ENCODE assay signal across 15 mouse cellular contexts in the genomic region with DNA sequence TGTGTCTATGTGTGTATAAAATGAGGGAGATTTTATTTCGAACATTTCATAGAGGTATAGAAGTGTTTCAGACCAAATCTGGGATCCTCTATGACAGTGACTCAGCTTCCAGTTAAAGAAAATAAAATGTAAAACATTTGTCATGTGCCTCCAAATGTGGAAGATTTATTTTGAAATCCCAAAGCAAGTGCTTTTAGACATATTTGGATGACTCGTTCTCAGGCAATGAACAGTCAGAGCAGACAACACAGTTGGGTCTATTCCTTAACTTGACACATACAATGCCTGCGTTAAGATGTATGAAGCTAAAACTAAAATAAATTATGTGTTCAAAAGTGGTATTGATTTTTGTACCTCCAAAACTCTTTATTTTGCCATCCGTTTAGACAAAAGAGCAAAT.
"Had no signal": no experiment of that assay in that cellular context is flagged by ENCODE, and none has a peak within 500 bp of the region (broad histone marks: within the 10 kb centered on the region; RNA-seq: fewer than 3 reads in every experiment).

No protein-coding gene starts in this region.

- DNase-seq: liver, postnatal 0 days; lung, adult 2 months; lung, postnatal 14 days; lung, postnatal 36 days; midbrain, embryonic 14.5 days; retina, postnatal 1 day; right cerebral cortex, adult 18-20 months; right cerebral cortex, postnatal 25 days; right cerebral cortex, postnatal 4 days; spleen, adult 18-20 months; thymus, adult 2 months; thymus, postnatal 25 days; thymus, postnatal 4 days had no signal

- ATAC-seq: liver, postnatal 0 days; lung, postnatal 0 days; midbrain, embryonic 16.5 days had no signal
